Mouse (Mus musculus) neural tube, embryonic 11.5 days (tissue): ENCODE measurements at regions not wholly inside any gene's neighbourhood (a gene's known extent, or its start where the extent isn't known, plus 50 kb on each side); places are given as distances from the start of the nearest gene placed in this dataset.

ENCODE experiments used
- ATAC-seq: fragments of 200-750 bp; cut with Nextera tagmentation; 2 replicates; pipeline ENCODE4 v1.8.0; 2017; ENCODE audit warnings: moderate number of reproducible peaks, mild to moderate bottlenecking, moderate TSS enrichment, moderate library complexity; ENCODE audit not compliant: insufficient read depth, low FRiP score, low TSS enrichment
- DNase-seq: peaks from one replicate; pipeline ENCODE4 v3.0.0-alpha.2; 2015; ENCODE audit warnings: low spot score
- H3K27ac ChIP-seq: fragments of 300-500 bp; sonication (generic); 2 replicates; pipeline ENCODE4 v1.5.1; 2014; ENCODE audit warnings: low read depth, mild to moderate bottlenecking, low read length
- H3K27me3 ChIP-seq: fragments of 300-500 bp; sonication (generic); 2 replicates; pipeline ENCODE4 v1.6.1; 2014; ENCODE audit warnings: mild to moderate bottlenecking, low read length, mixed read lengths; ENCODE audit not compliant: control insufficient read depth, insufficient read depth
- H3K36me3 ChIP-seq: fragments of 300-500 bp; sonication (generic); 2 replicates; pipeline ENCODE4 v1.6.1; 2014; ENCODE audit warnings: mild to moderate bottlenecking, low read length, moderate library complexity, mixed read lengths; ENCODE audit not compliant: control insufficient read depth, insufficient read depth
- H3K4me1 ChIP-seq: fragments of 300-500 bp; sonication (generic); 2 replicates; pipeline ENCODE4 v1.6.1; 2014; ENCODE audit warnings: low read length, mixed read lengths; ENCODE audit not compliant: control insufficient read depth, insufficient read depth
- H3K4me2 ChIP-seq: fragments of 300-500 bp; sonication (generic); 2 replicates; pipeline ENCODE4 v1.6.1; 2014; ENCODE audit warnings: low read depth, mild to moderate bottlenecking, moderate library complexity
- H3K4me3 ChIP-seq: fragments of 300-500 bp; sonication (generic); 2 replicates; pipeline ENCODE4 v1.5.1; 2014; ENCODE audit warnings: low read depth, low read length
- H3K9ac ChIP-seq: fragments of 300-500 bp; sonication (generic); 2 replicates; pipeline ENCODE4 v1.6.1; 2014; ENCODE audit warnings: mild to moderate bottlenecking, low read length
- H3K9me3 ChIP-seq: fragments of 300-500 bp; sonication (generic); 2 replicates; pipeline ENCODE4 v1.6.1; 2016; ENCODE audit warnings: low read length; ENCODE audit not compliant: control insufficient read depth
- WGBS: fragments of 180-500 bp; shearing (Covaris S2); extraction: QIAGEN DNeasy Blood & Tissue Kit; methylation state at CpG from one replicate; pipeline ENCODE4 v1.1.7; 2014; 5-methylcytosine and 5-hydroxymethylcytosine counted together

DNA sequence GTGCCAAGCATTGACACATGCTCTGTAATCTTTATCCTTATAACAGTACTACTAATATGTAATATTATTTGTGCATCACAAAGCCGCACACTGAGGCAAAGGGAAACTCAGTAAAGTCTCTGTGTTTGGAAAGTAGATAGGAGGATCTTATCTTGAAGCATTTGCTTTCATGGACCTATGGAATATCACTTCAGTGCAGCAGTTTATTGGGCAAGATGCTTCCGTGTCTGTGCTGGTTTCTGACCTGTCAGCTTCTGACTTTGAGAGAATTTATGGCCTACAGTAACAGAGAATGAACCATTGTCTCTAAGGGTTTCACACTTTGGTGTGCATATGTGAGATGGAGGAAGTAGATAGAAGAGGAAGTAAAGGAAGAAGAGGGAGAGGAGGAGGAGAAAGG lies 74.0 kb upstream of the Far2 start:
- WGBS = 79% methylated on average over 2 of the region's 2 CpGs
- ATAC-seq (no peak), DNase-seq (no peak)
- Histone ChIP-seq H3K36me3 (no peaks in the 10 kb centered on the region), H3K4me3 (no peak overlapping the region), H3K27ac (no peak overlapping the region), H3K27me3 (no peaks in the 10 kb centered on the region), H3K4me2 (no peak overlapping the region), H3K9ac (no peak overlapping the region), H3K4me1 (no peaks in the 10 kb centered on the region), H3K9me3 (no peaks in the 10 kb centered on the region)

- Histone ChIP-seq H3K4me2 (no peak overlapping the region), H3K27me3 (no peaks in the 10 kb centered on the region), H3K27ac (no peak overlapping the region), H3K9ac (no peak overlapping the region), H3K4me3 (no peak overlapping the region), H3K36me3 (no peaks in the 10 kb centered on the region), H3K4me1 (no peaks in the 10 kb centered on the region), H3K9me3 (no peaks in the 10 kb centered on the region)
- WGBS = 88% methylated on average over 1 of the region's 1 CpGs
- DNase-seq (no peak), ATAC-seq (no peak)
Observed at GRCm38 (mm10) chr6:147975917-147976316, 71.1 kb upstream of the Far2 start.

DNA sequence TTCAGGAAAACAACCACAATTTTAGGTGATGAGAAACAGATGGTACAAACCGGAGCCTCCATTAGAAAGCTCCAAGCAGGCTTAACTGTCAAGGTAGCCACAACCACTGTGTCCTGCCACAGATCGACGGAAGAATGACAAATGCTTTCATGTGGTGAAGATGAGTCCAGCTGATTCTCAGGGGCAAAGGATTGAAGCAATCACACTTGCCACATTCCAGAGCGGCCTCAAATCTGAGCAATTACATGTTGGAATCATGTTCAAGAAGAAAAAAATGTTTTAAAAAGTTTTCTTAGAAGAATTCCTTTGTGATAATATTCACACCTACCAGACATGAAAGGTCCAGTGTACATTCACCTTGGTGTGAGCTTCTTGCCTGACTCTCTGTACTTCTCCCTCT lies 57.7 kb upstream of the Far2 start:
- Histone ChIP-seq H3K27me3 (no peaks in the 10 kb centered on the region), H3K4me2 (no peak overlapping the region), H3K4me3 (no peak overlapping the region), H3K9me3 (no peaks in the 10 kb centered on the region), H3K4me1 (no peaks in the 10 kb centered on the region), H3K27ac (no peak overlapping the region), H3K36me3 (no peaks in the 10 kb centered on the region), H3K9ac (no peak overlapping the region)
- WGBS = 63% methylated on average over 4 of the region's 4 CpGs
- no peak for DNase-seq
- ATAC-seq = no peak
